Mouse (Mus musculus): ENCODE results near the gene Itgb2l. TPM values are rescaled to one million over a fixed set of nuclear protein-coding genes. Genes with fewer than 3 reads are reported as not detected.

Itgb2l gene
- polyA plus RNA-seq, 1 experiment from 2014 or later = 0.23 TPM

GRCm38 (mm10) chr16:96398806-96399205 is 44.6 kb downstream of the Itgb2l start:
- TF ChIP-seq EP300 (optimal IDR thresholded peaks at IDR 0.05) = no peak
- TF ChIP-seq CTCF (IDR thresholded peaks at IDR 0.05; ENCODE audit: low read depth) = no peak

GRCm38 (mm10) chr16:96396013-96396650 is 47.3 kb downstream of the Itgb2l start:
- Histone ChIP-seq H3K9me3 (ENCODE audit: control insufficient read depth, low read length) (no peaks in the 10 kb centered on the region), H3K4me2 (replicated peaks; ENCODE audit: low read depth) (no peak overlapping the region), H3K4me1 (replicated peaks; ENCODE audit: control insufficient read depth, insufficient read depth) (no peaks in the 10 kb centered on the region), H3K27me3 (ENCODE audit: control insufficient read depth, insufficient read depth, low read length) (no peaks in the 10 kb centered on the region), H3K4me3 (ENCODE audit: low read depth, low read length) (no peak overlapping the region), H3K9ac (ENCODE audit: low read length) (no peak overlapping the region), H3K36me3 (ENCODE audit: control insufficient read depth, insufficient read depth, low read length) (no peaks in the 10 kb centered on the region), H3K27ac (replicated peaks) (no peak overlapping the region)
- TF ChIP-seq EP300 (optimal IDR thresholded peaks at IDR 0.05) (no peak), CTCF (IDR thresholded peaks at IDR 0.05; ENCODE audit: low read depth) (no peak)
- ATAC-seq (ENCODE audit: low FRiP score, low TSS enrichment) (no peak), DNase-seq (ENCODE audit: low spot score) (no peak)
- WGBS = 72% methylated on average over 9 of the region's 9 CpGs

More at GRCm38 (mm10) chr16:96398806-96399205, 44.6 kb downstream of the Itgb2l start:
- Histone ChIP-seq H3K4me1 (replicated peaks; ENCODE audit: control insufficient read depth, insufficient read depth) (no peaks in the 10 kb centered on the region), H3K9me3 (ENCODE audit: control insufficient read depth, low read length) (no peaks in the 10 kb centered on the region), H3K27me3 (ENCODE audit: control insufficient read depth, insufficient read depth, low read length) (no peaks in the 10 kb centered on the region), H3K4me3 (ENCODE audit: low read depth, low read length) (no peak overlapping the region), H3K36me3 (ENCODE audit: control insufficient read depth, insufficient read depth, low read length) (no peaks in the 10 kb centered on the region), H3K9ac (ENCODE audit: low read length) (no peak overlapping the region), H3K4me2 (replicated peaks; ENCODE audit: low read depth) (no peak overlapping the region), H3K27ac (replicated peaks) (no peak overlapping the region)
- DNase-seq (ENCODE audit: low spot score) (no peak), ATAC-seq (ENCODE audit: low FRiP score, low TSS enrichment) (no peak)
- 76% methylated on average over 3 of the region's 3 CpGs for WGBS

- no peak for TF ChIP-seq CTCF (IDR thresholded peaks at IDR 0.05; ENCODE audit: low read depth)
- TF ChIP-seq EP300 (optimal IDR thresholded peaks at IDR 0.05) = no peak
- no peaks in the 10 kb centered on the region for H3K27me3 ChIP-seq (ENCODE audit: control insufficient read depth, insufficient read depth, low read length)
Observed at GRCm38 (mm10) chr16:96395516-96395915, 47.9 kb downstream of the Itgb2l start.

GRCm38 (mm10) chr16:96391070-96391469 is 52.3 kb downstream of the Itgb2l start:
- ATAC-seq (ENCODE audit: low FRiP score, low TSS enrichment) (no peak), DNase-seq (ENCODE audit: low spot score) (no peak)
- H3K27me3 ChIP-seq (ENCODE audit: control insufficient read depth, insufficient read depth, low read length) = no peaks in the 10 kb centered on the region
- TF ChIP-seq EP300 (optimal IDR thresholded peaks at IDR 0.05) (no peak), CTCF (IDR thresholded peaks at IDR 0.05; ENCODE audit: low read depth) (peak; percentile 60)
- H3K4me3 ChIP-seq (ENCODE audit: low read depth, low read length) = no peak overlapping the region
- no peak overlapping the region for H3K9ac ChIP-seq (ENCODE audit: low read length)
- H3K4me1 ChIP-seq (replicated peaks; ENCODE audit: control insufficient read depth, insufficient read depth) = no peaks in the 10 kb centered on the region
- no peak overlapping the region for H3K27ac ChIP-seq (replicated peaks)
- H3K4me2 ChIP-seq (replicated peaks; ENCODE audit: low read depth) = no peak overlapping the region
- H3K9me3 ChIP-seq (ENCODE audit: control insufficient read depth, low read length) = no peaks in the 10 kb centered on the region
- H3K36me3 ChIP-seq (ENCODE audit: control insufficient read depth, insufficient read depth, low read length) = no peaks in the 10 kb centered on the region

More at GRCm38 (mm10) chr16:96395516-96395915, 47.9 kb downstream of the Itgb2l start:
- ATAC-seq (ENCODE audit: low FRiP score, low TSS enrichment) (no peak), DNase-seq (ENCODE audit: low spot score) (no peak)
- no peaks in the 10 kb centered on the region for H3K4me1 ChIP-seq (replicated peaks; ENCODE audit: control insufficient read depth, insufficient read depth)
- H3K36me3 ChIP-seq (ENCODE audit: control insufficient read depth, insufficient read depth, low read length) = no peaks in the 10 kb centered on the region
- no peak overlapping the region for H3K4me2 ChIP-seq (replicated peaks; ENCODE audit: low read depth)
- no peaks in the 10 kb centered on the region for H3K9me3 ChIP-seq (ENCODE audit: control insufficient read depth, low read length)
- WGBS = 72% methylated on average over 4 of the region's 4 CpGs
- no peak overlapping the region for H3K9ac ChIP-seq (ENCODE audit: low read length)
- H3K27ac ChIP-seq (replicated peaks) = no peak overlapping the region
- H3K4me3 ChIP-seq (ENCODE audit: low read depth, low read length) = no peak overlapping the region

GRCm38 (mm10) chr16:96388481-96388880 is 54.9 kb downstream of the Itgb2l start:
- no peak overlapping the region for H3K9ac ChIP-seq (ENCODE audit: low read length)
- H3K9me3 ChIP-seq (ENCODE audit: control insufficient read depth, low read length) = no peaks in the 10 kb centered on the region
- ATAC-seq (ENCODE audit: low FRiP score, low TSS enrichment) = peak; percentile 70; the same call in 1 of the 2 replicates
- TF ChIP-seq CTCF (IDR thresholded peaks at IDR 0.05; ENCODE audit: low read depth) = no peak
- no peak overlapping the region for H3K27ac ChIP-seq (replicated peaks)
- WGBS = 53% methylated on average over 5 of the region's 5 CpGs
- DNase-seq (ENCODE audit: low spot score) = no peak
- no peaks in the 10 kb centered on the region for H3K4me1 ChIP-seq (replicated peaks; ENCODE audit: control insufficient read depth, insufficient read depth)
- H3K36me3 ChIP-seq (ENCODE audit: control insufficient read depth, insufficient read depth, low read length) = no peaks in the 10 kb centered on the region
- H3K4me3 ChIP-seq (ENCODE audit: low read depth, low read length) = no peak overlapping the region
- H3K4me2 ChIP-seq (replicated peaks; ENCODE audit: low read depth) = no peak overlapping the region
- no peaks in the 10 kb centered on the region for H3K27me3 ChIP-seq (ENCODE audit: control insufficient read depth, insufficient read depth, low read length)

GRCm38 (mm10) chr16:96387685-96388371 is 55.6 kb downstream of the Itgb2l start:
- H3K9me3 ChIP-seq (ENCODE audit: control insufficient read depth, low read length) = no peaks in the 10 kb centered on the region
- H3K4me1 ChIP-seq (replicated peaks; ENCODE audit: control insufficient read depth, insufficient read depth) = no peaks in the 10 kb centered on the region
- no peak for DNase-seq (ENCODE audit: low spot score)
- WGBS = 81% methylated on average over 6 of the region's 6 CpGs
- no peaks in the 10 kb centered on the region for H3K27me3 ChIP-seq (ENCODE audit: control insufficient read depth, insufficient read depth, low read length)
- H3K36me3 ChIP-seq (ENCODE audit: control insufficient read depth, insufficient read depth, low read length) = no peaks in the 10 kb centered on the region
- H3K27ac ChIP-seq (replicated peaks) = no peak overlapping the region
- peak; percentile 10; the same call in 1 of the 2 replicates for ATAC-seq (ENCODE audit: low FRiP score, low TSS enrichment)
- no peak overlapping the region for H3K9ac ChIP-seq (ENCODE audit: low read length)
- H3K4me2 ChIP-seq (replicated peaks; ENCODE audit: low read depth) = no peak overlapping the region
- H3K4me3 ChIP-seq (ENCODE audit: low read depth, low read length) = no peak overlapping the region
- TF ChIP-seq CTCF (IDR thresholded peaks at IDR 0.05; ENCODE audit: low read depth) (no peak), EP300 (optimal IDR thresholded peaks at IDR 0.05) (no peak)

Data from stomach, postnatal 0 days (tissue).